Mouse (Mus musculus) erythroblast, adult 5-6 weeks (primary cell): Measurements from ENCODE around the gene Gm20388. TPM values are rescaled to one million over a fixed set of nuclear protein-coding genes. Genes with fewer than 3 reads are reported as not detected.

Experiments
- ATAC-seq: replicated peaks from 2 replicates; pipeline ENCODE4 v1.8.0; 2016; ENCODE audit warnings: moderate number of reproducible peaks, mild to moderate bottlenecking, moderate TSS enrichment, inconsistent platforms; ENCODE audit not compliant: poor library complexity, low FRiP score, severe bottlenecking
- total RNA-seq, 2 experiments: library from RNA; stranded (forward) in 1 of 2; stranded (reverse) in 1 of 2; fragments of 150-400 nt in 1 of 2; fragments of 200-764, 138-1000 nt in 1 of 2; gene quantifications; 2 replicates each; pipeline versions ENCODE4 v1.2.3 to v1.2.4; 2015 to 2017; ENCODE audit warnings: low replicate concordance in 2 of 2

Gene Gm20388
- total RNA-seq, 2 experiments from 2014 or later, result 2.9 to 7.8 TPM

- ATAC-seq, result no peak
Measured at GRCm38 (mm10) chr8:120544155-120544554, 633.5 kb downstream of the Gm20388 start.

- no peak for ATAC-seq
Measured at GRCm38 (mm10) chr8:120547562-120547961, 636.9 kb downstream of the Gm20388 start.

DNA sequence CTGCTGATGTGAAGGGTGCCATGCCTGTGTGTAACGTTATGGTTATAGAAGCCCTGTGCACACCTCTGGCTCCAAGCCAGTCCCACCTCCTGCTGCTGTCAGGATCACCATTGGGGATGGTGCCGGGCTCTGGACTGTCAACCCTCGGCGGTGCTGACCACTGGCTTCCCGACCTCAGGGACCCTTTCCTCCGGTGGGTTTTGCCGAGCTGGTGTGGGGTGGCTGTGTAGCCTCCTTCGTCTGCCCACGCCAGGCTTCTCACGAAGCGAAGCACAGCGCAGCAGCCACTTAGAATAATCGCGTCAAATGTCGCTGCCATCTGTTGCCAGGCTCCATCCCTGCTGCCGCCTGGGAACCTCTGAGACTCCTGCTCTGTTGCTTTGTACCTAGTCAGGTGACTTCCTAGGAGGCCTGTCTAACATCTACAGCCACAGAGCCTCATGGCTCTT lies 637.7 kb downstream of the Gm20388 start:
- no peak for ATAC-seq

GRCm38 (mm10) chr8:120549321-120549921 lies 638.8 kb downstream of the Gm20388 start:
- no peak for ATAC-seq

GRCm38 (mm10) chr8:120549922-120550321 lies 639.3 kb downstream of the Gm20388 start:
- ATAC-seq, result no peak

DNA sequence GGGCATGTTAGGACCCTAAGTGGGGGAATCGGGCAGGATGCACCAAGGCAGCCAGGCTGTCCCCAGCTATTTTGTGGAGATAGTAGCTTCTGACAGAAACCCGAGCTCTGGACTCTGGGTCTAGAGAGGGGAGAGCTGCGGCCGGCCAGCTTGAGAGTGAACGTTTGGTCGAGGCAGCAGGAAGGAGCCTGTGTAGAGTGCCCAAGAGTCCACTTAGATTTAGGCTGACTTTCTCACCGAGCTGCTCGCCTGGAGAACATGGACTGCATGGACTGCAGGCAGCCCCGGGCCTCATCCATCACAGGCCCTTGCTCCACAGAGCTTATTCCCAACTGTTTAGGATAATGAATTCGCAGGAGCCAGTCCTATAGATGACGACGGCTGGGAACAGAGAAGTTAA lies 639.8 kb downstream of the Gm20388 start:
- no peak for ATAC-seq

DNA sequence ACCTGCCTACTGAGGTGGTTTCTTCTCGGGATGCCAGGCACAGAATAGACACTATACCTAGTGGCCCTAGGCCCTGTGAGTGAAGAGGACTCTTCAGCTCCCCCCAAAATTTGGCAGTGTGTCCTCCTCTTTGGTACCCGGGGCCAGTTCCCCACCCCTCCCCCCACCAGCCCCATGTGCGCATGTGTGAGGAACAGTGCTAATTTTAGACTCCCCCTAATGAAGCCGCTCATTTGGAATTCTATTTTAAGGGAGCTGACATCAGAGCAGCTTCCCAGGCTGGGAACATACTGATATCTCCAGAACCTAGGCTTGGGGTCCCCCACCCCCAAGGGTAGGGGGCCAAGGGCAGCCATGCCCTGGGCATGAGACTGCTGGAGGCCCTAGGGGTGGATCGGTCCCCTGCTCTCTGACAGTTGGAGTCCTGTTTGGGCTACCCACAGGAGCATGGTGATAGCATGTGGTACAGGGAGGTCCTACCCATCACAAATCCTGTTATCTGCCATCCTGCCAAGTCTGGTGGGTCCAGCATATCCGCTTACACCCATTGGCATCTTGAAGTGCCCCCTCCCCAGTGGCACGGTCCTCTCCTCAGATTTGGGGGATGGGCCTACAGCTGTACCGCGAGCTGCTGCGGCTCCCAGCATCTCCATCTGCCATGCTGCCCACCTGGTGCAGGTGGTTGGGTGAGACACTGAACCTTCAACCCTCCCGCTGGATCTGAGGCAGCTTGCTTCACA lies 640.5 kb downstream of the Gm20388 start:
- ATAC-seq, result no peak

GRCm38 (mm10) chr8:120551677-120551980 lies 641.0 kb downstream of the Gm20388 start:
- no peak for ATAC-seq

GRCm38 (mm10) chr8:120552509-120552908 lies 641.9 kb downstream of the Gm20388 start:
- ATAC-seq, result no peak

- ATAC-seq, result no peak
Measured at GRCm38 (mm10) chr8:120553441-120554123, 642.9 kb downstream of the Gm20388 start.

- no peak for ATAC-seq
Measured at GRCm38 (mm10) chr8:120554466-120555039, 643.9 kb downstream of the Gm20388 start.

DNA sequence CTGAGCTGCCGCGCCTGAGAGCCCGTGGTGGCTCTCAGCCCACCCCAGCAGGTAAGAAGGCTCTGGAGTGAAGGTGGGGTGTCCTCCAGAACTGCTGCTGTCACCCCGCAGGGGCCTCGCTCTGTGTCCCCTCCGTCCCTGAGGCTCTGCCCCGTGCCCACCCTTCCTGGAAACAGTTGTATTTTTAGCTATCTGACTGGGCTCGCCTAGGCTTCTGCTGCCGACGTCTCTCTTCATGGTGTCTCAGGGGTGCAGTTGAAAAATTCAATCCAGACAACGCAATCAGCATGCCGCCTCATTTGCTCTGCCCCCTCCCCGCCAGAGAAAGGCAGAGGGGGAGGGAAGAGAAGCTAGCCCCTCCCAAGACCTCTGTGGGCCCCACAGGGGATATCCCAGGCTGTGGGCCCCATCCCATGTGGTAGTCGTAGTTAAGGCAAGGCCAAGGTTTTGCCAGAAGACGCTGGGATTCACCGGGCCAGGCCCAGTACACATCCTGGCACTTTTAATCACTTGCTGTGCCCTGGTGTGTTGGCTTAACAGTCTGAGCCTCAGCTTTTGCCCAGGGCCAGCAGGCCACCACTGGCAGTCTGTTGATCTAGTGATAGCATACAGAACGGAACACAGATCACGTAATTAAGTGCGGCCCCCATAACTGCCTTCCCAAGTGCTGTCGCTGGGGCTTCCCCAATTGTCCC lies 645.7 kb downstream of the Gm20388 start:
- ATAC-seq, result no peak

GRCm38 (mm10) chr8:120557170-120557965 lies 646.7 kb downstream of the Gm20388 start:
- no peak for ATAC-seq

- ATAC-seq, result no peak
Measured at GRCm38 (mm10) chr8:120558162-120558561, 647.5 kb downstream of the Gm20388 start.

- ATAC-seq, result no peak
Measured at GRCm38 (mm10) chr8:120559654-120560053, 649.0 kb downstream of the Gm20388 start.

- ATAC-seq, result no peak
Measured at GRCm38 (mm10) chr8:120560535-120560934, 649.9 kb downstream of the Gm20388 start.

DNA sequence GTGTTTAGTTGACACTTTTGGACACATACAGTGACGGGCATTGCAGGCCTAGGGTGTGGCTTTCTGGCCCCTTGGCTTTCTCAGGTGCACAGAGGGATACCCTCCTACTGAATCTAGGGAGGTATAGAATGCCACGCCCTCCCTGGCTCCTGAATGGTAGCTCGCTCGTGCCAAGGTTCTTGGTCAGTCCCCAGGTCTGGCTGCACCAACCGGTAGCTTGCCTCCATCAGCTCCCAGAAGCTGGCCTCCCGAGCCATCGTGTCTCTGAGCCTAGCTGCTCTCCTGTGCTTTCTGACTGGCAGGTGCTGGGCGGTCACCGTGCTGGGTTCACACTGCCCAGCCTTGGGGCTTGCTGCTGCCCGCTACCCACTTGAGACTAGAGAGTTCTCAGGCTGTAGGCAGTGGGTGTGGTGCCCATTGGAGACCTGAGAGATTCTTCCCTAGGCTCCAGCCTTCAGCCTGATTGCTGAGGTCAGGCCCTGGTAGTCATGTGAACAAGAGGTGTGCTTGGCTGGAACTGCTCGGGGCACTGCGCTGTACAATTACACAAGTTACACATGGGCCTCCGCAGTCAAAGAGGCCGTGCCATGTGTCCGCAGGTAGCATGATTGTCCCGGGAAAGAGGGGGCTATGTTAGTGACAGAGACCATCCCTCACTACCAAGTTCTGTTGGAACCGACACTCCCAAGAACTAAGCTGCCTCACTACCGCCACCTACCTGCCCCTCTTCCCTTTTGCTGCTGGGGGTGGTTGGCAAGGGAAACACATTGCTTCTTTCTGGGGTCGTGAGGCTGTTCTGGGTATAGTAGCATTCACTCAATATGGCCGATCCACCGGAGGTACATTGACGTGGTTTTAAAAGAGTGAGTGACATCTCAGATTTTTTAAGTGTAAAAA lies 651.1 kb downstream of the Gm20388 start:
- ATAC-seq, result no peak

DNA sequence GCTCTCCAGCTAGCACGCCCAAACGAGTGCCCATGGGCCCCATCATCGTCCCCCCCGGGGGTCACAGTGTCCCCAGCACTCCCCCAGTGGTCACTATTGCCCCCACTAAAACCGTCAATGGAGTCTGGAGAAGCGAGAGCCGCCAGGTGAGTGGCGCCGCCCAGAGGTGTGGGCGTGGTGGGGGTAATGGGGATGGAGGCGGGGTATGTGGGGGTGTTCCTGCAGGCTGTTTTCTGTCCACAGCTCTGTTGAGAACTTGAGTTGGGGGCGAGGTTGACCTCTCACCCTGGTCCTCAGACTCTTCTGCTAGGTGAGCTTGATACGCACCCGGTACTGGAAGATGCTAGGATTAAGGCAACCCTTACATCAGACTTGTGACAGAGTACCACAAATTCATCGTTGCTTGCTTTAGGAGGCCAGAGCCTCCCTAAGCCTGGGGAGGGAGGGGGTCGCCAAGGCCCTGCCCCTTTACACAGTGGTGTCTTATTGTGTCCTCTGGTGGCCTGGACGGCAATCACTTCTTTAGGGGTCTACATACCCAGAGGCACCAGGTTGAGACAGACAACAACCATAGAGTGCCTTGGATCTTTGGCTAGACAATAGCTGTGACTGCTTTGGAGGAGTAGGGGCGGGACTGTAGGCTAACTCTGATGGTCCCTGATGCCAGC lies 652.2 kb downstream of the Gm20388 start:
- no peak for ATAC-seq
